Mouse (Mus musculus): ENCODE data around the gene Thoc5. TPM values are rescaled to one million over a fixed set of nuclear protein-coding genes. Genes with fewer than 3 reads are reported as not detected.
A peak's percentile ranks its signal among the peaks of the same experiment; 100 is the strongest.

Gene Thoc5
- total RNA-seq, 2 experiments from 2014 or later: 35.7 to 45.4 TPM

DNA sequence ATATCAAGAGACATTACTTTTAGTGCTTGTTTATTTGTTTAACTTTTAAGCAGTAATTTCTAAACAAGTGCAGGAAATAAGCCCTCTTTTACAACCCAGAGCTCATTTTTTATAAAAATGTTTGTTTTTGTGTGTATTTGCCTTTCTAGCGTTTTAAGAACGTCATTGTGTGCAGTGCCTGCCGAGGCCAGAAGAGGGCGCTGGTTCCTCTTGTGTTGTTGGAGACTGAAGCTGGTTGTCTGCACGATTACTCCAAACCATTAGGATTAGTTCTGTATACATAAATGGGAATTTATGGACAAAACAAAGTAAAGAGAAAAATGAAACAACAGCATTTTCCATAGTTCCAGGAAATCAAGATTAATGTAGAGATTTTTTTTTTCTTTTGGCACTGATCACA lies 5.3 kb downstream of the Thoc5 start:
- no peak for DNase-seq (ENCODE audit: low spot score in 2 of 2)
- intact Hi-C loops (cut with DNase I): no loop called here

DNA sequence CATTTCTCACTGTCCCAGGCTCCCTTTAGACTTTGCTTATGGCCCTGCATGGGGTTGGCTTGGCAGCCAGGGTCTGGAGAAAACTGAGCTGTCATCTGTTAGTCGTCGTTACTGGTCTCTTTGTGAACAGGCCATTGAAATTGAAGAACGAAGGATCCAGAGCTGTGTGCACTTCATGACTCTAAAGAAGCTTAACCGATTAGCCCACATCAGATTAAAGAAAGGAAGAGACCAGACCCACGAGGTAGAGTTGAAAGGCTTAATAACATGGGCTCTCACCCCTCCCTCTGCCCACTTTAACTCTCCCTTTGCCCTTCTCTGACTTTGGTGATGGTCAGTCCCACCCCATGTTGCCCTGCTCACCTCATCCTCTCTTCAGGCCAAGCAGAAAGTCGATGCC lies 6.8 kb downstream of the Thoc5 start:
- intact Hi-C loops (cut with DNase I): no loop called here
- no peak for DNase-seq (ENCODE audit: low spot score in 2 of 2)

GRCm38 (mm10) chr11:4906231-4906630 lies 11.1 kb downstream of the Thoc5 start:
- no peak for DNase-seq (ENCODE audit: low spot score in 2 of 2)
- intact Hi-C loops (cut with DNase I): no loop called here

- peak; percentile 47 to 53 for DNase-seq (ENCODE audit: low spot score in 2 of 2)
- intact Hi-C loops (cut with DNase I): no loop called here
Observed at GRCm38 (mm10) chr11:4916068-4916467, 20.9 kb downstream of the Thoc5 start.

- intact Hi-C loops (cut with DNase I): no loop called here
Observed at GRCm38 (mm10) chr11:4921281-4921680, 26.2 kb downstream of the Thoc5 start.

DNA sequence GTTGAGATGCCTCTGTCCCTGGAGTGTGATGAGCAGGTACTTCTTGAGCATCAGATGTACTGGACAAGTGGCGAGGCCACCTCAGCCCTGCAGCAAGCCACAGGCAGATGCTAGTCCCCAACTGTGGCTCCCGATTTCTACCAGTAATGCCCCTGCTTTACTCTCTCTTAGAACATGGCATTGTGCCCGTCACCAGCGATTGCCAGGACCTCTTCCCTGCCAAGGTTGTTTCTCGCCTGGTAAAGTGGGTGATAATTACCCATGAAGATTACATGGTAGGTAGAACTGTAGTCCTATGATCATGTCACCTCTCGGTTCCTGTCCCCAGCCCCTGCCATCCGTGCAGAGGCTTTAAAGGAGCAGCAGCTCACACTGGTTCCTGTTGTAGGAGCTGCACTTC lies 26.6 kb downstream of the Thoc5 start:
- intact Hi-C loops (cut with DNase I): no loop called here
- DNase-seq (ENCODE audit: low spot score in 2 of 2): no peak

More at GRCm38 (mm10) chr11:4921281-4921680, 26.2 kb downstream of the Thoc5 start:
- DNase-seq (ENCODE audit: low spot score in 2 of 2): no peak

- intact Hi-C loops (cut with DNase I): no loop called here
Observed at GRCm38 (mm10) chr11:4927224-4927623, 32.1 kb downstream of the Thoc5 start.

GRCm38 (mm10) chr11:4931009-4931601 lies 36.0 kb downstream of the Thoc5 start:
- no peak for DNase-seq (ENCODE audit: low spot score in 2 of 2)
- intact Hi-C loops (cut with DNase I): no loop called here

More at GRCm38 (mm10) chr11:4927224-4927623, 32.1 kb downstream of the Thoc5 start:
- DNase-seq (ENCODE audit: low spot score in 2 of 2): peak; percentile 46 to 62

DNA sequence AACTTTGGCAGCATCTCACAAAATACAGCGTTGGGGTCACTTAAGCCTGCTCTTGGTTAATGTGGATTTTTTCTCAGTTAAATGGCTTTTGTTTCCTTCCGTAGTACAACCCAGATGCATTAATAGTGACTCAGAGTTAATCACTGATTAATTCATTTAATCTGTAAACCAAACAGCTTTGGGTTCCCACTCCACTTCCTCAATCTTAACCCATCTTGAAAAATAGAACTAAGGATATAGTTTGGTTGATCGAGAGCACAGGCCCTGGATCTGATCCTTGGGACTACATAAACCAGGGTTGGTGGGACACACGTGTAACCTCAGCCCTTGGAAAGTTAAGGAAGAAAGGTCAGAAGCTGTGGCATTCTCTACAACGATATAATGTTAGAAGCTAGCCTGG lies 41.1 kb downstream of the Thoc5 start:
- intact Hi-C loops (cut with DNase I): no loop called here
- DNase-seq (ENCODE audit: low spot score in 2 of 2): no peak

GRCm38 (mm10) chr11:4946530-4946929 lies 51.4 kb downstream of the Thoc5 start:
- intact Hi-C loops (cut with DNase I): no loop called here
- DNase-seq (ENCODE audit: low spot score in 2 of 2): peak in 1 of 2 experiments; percentile 29

DNA sequence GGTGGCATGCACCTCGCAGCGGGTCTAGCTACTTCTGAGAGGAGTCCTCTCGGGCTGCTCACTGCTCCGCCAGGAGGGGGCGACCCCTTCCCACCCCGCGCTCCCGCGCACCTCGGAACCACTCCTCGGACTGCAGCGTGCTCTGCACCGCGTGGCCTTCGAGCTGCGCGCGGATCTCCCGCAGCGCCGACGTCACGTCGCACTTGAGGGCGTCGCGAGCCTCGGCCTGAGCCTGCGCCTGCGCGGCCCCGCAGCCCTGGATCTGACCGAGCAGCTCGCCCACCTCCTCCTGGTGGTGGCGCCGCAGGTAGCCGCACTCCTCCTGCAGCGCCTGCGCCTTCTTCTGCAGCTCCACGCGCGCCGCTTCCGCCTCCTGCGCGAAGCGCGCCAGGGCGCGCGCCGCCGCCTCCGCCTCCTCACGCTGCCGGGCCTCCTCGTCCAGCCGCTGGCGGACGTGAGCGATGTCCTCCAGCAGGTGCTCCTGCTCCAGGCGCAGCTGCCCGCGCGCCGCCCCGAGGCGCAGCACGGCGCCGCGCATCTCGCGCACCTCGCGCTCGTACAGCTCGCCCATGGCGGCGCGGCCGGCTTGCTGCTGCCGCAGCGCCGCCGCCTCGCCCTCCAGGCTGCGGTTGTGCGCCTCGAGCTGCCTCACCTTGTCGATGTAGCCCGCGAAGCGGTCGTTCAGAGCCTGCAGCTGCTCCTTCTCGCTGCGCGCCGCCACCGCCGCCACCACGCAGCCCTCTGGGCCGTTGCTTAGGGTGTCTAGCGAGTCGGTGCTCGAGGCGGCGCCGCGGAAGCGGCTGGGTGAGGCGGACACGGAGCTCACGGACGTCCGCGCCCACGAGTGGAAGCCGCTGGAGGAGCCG lies 52.1 kb downstream of the Thoc5 start:
- DNase-seq (ENCODE audit: low spot score in 2 of 2): peak; percentile 90 to 94
- intact Hi-C loops (cut with DNase I): no loop called here

DNA sequence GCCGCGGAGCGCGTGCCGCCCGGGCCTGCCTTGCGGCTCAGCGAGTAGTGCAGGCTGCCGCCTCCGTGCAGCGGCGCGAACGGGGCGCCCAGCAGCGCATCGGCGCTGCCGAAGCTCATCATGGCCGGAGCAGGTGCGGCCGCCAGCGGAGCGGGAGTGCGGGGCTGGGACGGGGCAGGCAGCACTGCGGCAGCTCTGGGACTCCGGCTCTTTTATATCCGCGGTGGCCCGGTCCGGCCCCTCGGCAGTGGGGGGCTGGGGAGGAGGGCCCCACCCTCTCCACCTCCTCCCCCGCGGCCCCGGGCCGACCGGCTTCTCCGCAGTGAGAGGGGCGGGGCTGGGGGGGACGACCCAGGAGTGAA lies 52.7 kb downstream of the Thoc5 start, which contains the start of gene Nefh:
Gene Nefh (minus strand): TSS at position 252 of the 362 bp plus-strand sequence.
- DNase-seq (ENCODE audit: low spot score in 2 of 2): no peak
- intact Hi-C loops (cut with DNase I): no loop called here

- DNase-seq (ENCODE audit: low spot score in 2 of 2): peak in 1 of 2 experiments; percentile 15
- intact Hi-C loops (cut with DNase I): no loop called here
Observed at GRCm38 (mm10) chr11:4948792-4949191, 53.7 kb downstream of the Thoc5 start.

DNA sequence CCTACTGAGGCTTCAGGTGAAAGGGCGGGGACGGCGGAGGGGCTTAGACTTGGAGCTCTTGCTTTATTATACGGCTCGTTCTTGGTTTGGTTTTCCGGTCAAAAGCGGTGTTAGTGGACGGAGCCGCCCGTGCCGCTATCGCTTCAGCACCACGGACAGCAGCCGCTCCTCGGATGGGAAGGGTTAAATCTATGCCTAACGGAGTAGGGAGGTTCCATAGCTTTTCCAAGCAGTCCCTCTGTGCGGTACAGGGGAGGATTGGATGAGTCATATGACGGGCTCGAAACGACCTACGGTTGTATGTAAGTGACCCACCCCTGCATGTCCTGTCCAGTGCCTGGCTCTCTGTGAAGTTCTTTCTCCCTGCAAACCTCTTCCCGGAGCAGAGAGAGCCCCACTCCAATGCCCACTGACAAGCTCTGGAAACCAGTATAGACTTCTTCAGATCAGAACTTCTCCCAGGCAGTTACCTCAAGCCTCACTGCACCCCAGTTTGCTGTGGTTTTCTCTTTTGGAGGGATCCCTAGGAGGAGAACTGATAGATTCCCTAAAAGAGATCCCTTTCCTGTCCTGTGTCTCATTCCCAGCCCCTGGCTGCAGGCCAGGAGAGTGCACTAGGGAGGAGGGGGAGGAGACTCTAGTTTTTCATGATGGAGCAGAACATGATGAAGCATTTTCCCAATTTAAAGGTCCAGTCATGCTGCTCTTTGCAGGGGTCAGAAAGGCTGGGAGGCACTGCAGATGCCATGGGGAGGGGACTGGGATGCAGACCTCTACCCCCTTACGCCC lies 54.3 kb downstream of the Thoc5 start:
- intact Hi-C loops (cut with DNase I): no loop called here
- peak; percentile 24 to 34 for DNase-seq (ENCODE audit: low spot score in 2 of 2)

GRCm38 (mm10) chr11:4953401-4953800 lies 58.3 kb downstream of the Thoc5 start:
- intact Hi-C loops (cut with DNase I): no loop called here
- no peak for DNase-seq (ENCODE audit: low spot score in 2 of 2)

- intact Hi-C loops (cut with DNase I): no loop called here
- peak; percentile 42 to 52 for DNase-seq (ENCODE audit: low spot score in 2 of 2)
Observed at GRCm38 (mm10) chr11:4953918-4954317, 58.8 kb downstream of the Thoc5 start.

- DNase-seq (ENCODE audit: low spot score in 2 of 2): no peak
- intact Hi-C loops (cut with DNase I): no loop called here
Observed at GRCm38 (mm10) chr11:4963099-4963808, 68.1 kb downstream of the Thoc5 start.

DNA sequence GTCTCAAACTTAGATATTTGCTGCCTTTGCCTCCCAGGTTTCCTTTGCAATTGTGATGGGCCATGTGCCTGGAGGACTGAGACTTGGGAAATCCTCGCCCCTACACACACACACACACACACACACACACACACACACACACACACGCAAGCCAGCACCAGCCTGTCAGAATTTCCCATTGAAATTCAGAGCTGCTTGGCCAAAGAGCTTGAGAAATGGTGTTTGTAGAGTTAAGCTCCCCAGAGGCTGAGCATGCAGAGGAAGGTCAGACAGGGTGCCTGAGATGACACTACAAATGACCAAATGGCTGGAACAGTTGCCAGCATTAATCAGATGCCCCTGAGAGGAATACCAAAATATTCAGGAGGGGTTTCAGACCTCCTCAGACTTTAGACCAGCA lies 71.2 kb downstream of the Thoc5 start:
- intact Hi-C loops (cut with DNase I): no loop called here
- no peak for DNase-seq (ENCODE audit: low spot score in 2 of 2)

GRCm38 (mm10) chr11:4966888-4967287 lies 71.8 kb downstream of the Thoc5 start:
- intact Hi-C loops (cut with DNase I): no loop called here
- no peak for DNase-seq (ENCODE audit: low spot score in 2 of 2)

- DNase-seq (ENCODE audit: low spot score in 2 of 2): no peak
- intact Hi-C loops (cut with DNase I): no loop called here
Observed at GRCm38 (mm10) chr11:4967549-4967948, 72.4 kb downstream of the Thoc5 start.

All from left cerebral cortex, postnatal 36 days (tissue).